Mouse (Mus musculus): Measurements from ENCODE around the gene Arhgef18. TPM values are rescaled to one million over a fixed set of nuclear protein-coding genes. Genes with fewer than 3 reads are reported as not detected.
A peak's percentile ranks its signal among the peaks of the same experiment; 100 is the strongest.

Gene Arhgef18
- polyA plus RNA-seq, 1 experiment from 2014 or later = 11.1 TPM

- 82% methylated on average over 5 of the region's 5 CpGs for WGBS
- Histone ChIP-seq H3K27me3 (no peaks in the 10 kb centered on the region), H3K4me1 (0 out of 2 replicates have a peak, but pooled peaks cover 2% of the 10 kb centered on the region), H3K9me3 (replicated peaks) (0 out of 2 replicates have a peak, but pooled peaks cover 6% of the 10 kb centered on the region), H3K27ac (no peak overlapping the region), H3K36me3 (ENCODE audit: poor library complexity, severe bottlenecking) (no peaks in the 10 kb centered on the region), H3K4me2 (no peak overlapping the region), H3K9ac (no peak overlapping the region), H3K4me3 (no peak overlapping the region)
- no peak for ATAC-seq
These were observed 25.7 kb upstream of the Arhgef18 start for GRCm38 (mm10) chr8:3367086-3367485.

- WGBS = 79% methylated on average over 1 of the region's 1 CpGs
- Histone ChIP-seq H3K4me1 (0 out of 2 replicates have a peak, but pooled peaks cover 2% of the 10 kb centered on the region), H3K36me3 (ENCODE audit: poor library complexity, severe bottlenecking) (no peaks in the 10 kb centered on the region), H3K9me3 (replicated peaks) (0 out of 2 replicates have a peak, but pooled peaks cover 6% of the 10 kb centered on the region), H3K27me3 (no peaks in the 10 kb centered on the region), H3K27ac (no peak overlapping the region), H3K4me2 (no peak overlapping the region), H3K9ac (no peak overlapping the region), H3K4me3 (no peak overlapping the region)
- no peak for ATAC-seq
These were observed 24.7 kb upstream of the Arhgef18 start for GRCm38 (mm10) chr8:3368091-3368490.

GRCm38 (mm10) chr8:3375748-3376147 lies 17.1 kb upstream of the Arhgef18 start:
- Histone ChIP-seq H3K4me3 (no peak overlapping the region), H3K9ac (no peak overlapping the region), H3K4me1 (no peaks in the 10 kb centered on the region), H3K27ac (no peak overlapping the region), H3K9me3 (replicated peaks) (no peaks in the 10 kb centered on the region), H3K27me3 (no peaks in the 10 kb centered on the region), H3K36me3 (ENCODE audit: poor library complexity, severe bottlenecking) (no peaks in the 10 kb centered on the region), H3K4me2 (no peak overlapping the region)
- ATAC-seq = no peak

- no peaks in the 10 kb centered on the region for H3K27me3 ChIP-seq
- H3K4me3 ChIP-seq = no peak overlapping the region
- H3K4me1 ChIP-seq = no peaks in the 10 kb centered on the region
- H3K4me2 ChIP-seq = no peak overlapping the region
- H3K27ac ChIP-seq = no peak overlapping the region
- 62% methylated on average over 11 of the region's 11 CpGs for WGBS
- no peak for ATAC-seq
- no peaks in the 10 kb centered on the region for H3K9me3 ChIP-seq (replicated peaks)
- H3K36me3 ChIP-seq (ENCODE audit: poor library complexity, severe bottlenecking) = no peaks in the 10 kb centered on the region
- H3K9ac ChIP-seq = no peak overlapping the region
These were observed 16.0 kb upstream of the Arhgef18 start for GRCm38 (mm10) chr8:3376641-3377274.

- Histone ChIP-seq H3K9ac (no peak overlapping the region), H3K27ac (no peak overlapping the region), H3K27me3 (no peaks in the 10 kb centered on the region), H3K4me1 (peaks cover 2% of the 10 kb centered on the region), H3K4me3 (no peak overlapping the region), H3K4me2 (no peak overlapping the region), H3K9me3 (replicated peaks) (no peaks in the 10 kb centered on the region), H3K36me3 (ENCODE audit: poor library complexity, severe bottlenecking) (no peaks in the 10 kb centered on the region)
- peak; percentile 45 for ATAC-seq
- WGBS = 44% methylated on average over 6 of the region's 6 CpGs
These were observed 5.5 kb upstream of the Arhgef18 start for GRCm38 (mm10) chr8:3387286-3387685.

- H3K4me3 ChIP-seq = no peak overlapping the region
- H3K27me3 ChIP-seq = no peaks in the 10 kb centered on the region
- no peak for ATAC-seq
- H3K36me3 ChIP-seq (ENCODE audit: poor library complexity, severe bottlenecking) = no peaks in the 10 kb centered on the region
- H3K9me3 ChIP-seq (replicated peaks) = no peaks in the 10 kb centered on the region
- H3K27ac ChIP-seq = no peak overlapping the region
- no peak overlapping the region for H3K4me2 ChIP-seq
- no peak overlapping the region for H3K9ac ChIP-seq
- H3K4me1 ChIP-seq = peaks cover 10% of the 10 kb centered on the region
- 72% methylated on average over 9 of the region's 9 CpGs for WGBS
These were observed 4.0 kb upstream of the Arhgef18 start for GRCm38 (mm10) chr8:3388591-3389338.

- peaks cover 18% of the 10 kb centered on the region for H3K4me1 ChIP-seq
- 100% methylated on average over 1 of the region's 1 CpGs for WGBS
These were observed 3.3 kb upstream of the Arhgef18 start for GRCm38 (mm10) chr8:3389506-3389905.

GRCm38 (mm10) chr8:3392293-3392692 lies 513 bp upstream of the Arhgef18 start:
- no peak for ATAC-seq
- peak overlapping the region; percentile 74 for H3K4me3 ChIP-seq
- peak overlapping the region; percentile 86 for H3K4me2 ChIP-seq
- H3K4me1 ChIP-seq = peaks cover 28% of the 10 kb centered on the region
- peak overlapping the region; percentile 82 for H3K9ac ChIP-seq
- H3K27ac ChIP-seq = no peak overlapping the region
- no peaks in the 10 kb centered on the region for H3K27me3 ChIP-seq
- WGBS = 57% methylated on average over 4 of the region's 4 CpGs
- peaks cover 9% of the 10 kb centered on the region; the same call in 1 of the 2 replicates for H3K36me3 ChIP-seq (ENCODE audit: poor library complexity, severe bottlenecking)
- H3K9me3 ChIP-seq (replicated peaks) = no peaks in the 10 kb centered on the region

More at GRCm38 (mm10) chr8:3389506-3389905, 3.3 kb upstream of the Arhgef18 start:
- no peak for ATAC-seq
- no peaks in the 10 kb centered on the region for H3K27me3 ChIP-seq
- H3K36me3 ChIP-seq (ENCODE audit: poor library complexity, severe bottlenecking) = no peaks in the 10 kb centered on the region
- H3K4me3 ChIP-seq = no peak overlapping the region
- no peaks in the 10 kb centered on the region for H3K9me3 ChIP-seq (replicated peaks)
- no peak overlapping the region for H3K9ac ChIP-seq
- no peak overlapping the region for H3K27ac ChIP-seq
- H3K4me2 ChIP-seq = no peak overlapping the region

- H3K27me3 ChIP-seq = no peaks in the 10 kb centered on the region
- peak overlapping the region; percentile 86 for H3K4me2 ChIP-seq
- peak overlapping the region; percentile 45; the same call in 1 of the 2 replicates for H3K9ac ChIP-seq
- H3K27ac ChIP-seq = no peak overlapping the region
- no peaks in the 10 kb centered on the region for H3K9me3 ChIP-seq (replicated peaks)
- ATAC-seq = no peak
- 9% methylated on average over 6 of the region's 6 CpGs for WGBS
- H3K36me3 ChIP-seq (ENCODE audit: poor library complexity, severe bottlenecking) = peaks cover 10% of the 10 kb centered on the region; the same call in 1 of the 2 replicates
- H3K4me3 ChIP-seq = peak overlapping the region; percentile 8; the same call in 1 of the 2 replicates
- peaks cover 28% of the 10 kb centered on the region for H3K4me1 ChIP-seq
These were observed 1.8 kb downstream of the Arhgef18 start for GRCm38 (mm10) chr8:3394600-3394999.

- Histone ChIP-seq H3K9me3 (replicated peaks) (no peaks in the 10 kb centered on the region), H3K4me3 (peak overlapping the region; percentile 8; the same call in 1 of the 2 replicates), H3K4me2 (peak overlapping the region; percentile 86), H3K27me3 (no peaks in the 10 kb centered on the region), H3K36me3 (ENCODE audit: poor library complexity, severe bottlenecking) (peaks cover 10% of the 10 kb centered on the region; the same call in 1 of the 2 replicates), H3K27ac (peak overlapping the region; percentile 58), H3K4me1 (peaks cover 28% of the 10 kb centered on the region), H3K9ac (peak overlapping the region; percentile 45)
- 8% methylated on average over 4 of the region's 4 CpGs for WGBS
- ATAC-seq = no peak
These were observed 2.4 kb downstream of the Arhgef18 start for GRCm38 (mm10) chr8:3395246-3395645.

GRCm38 (mm10) chr8:3397597-3397996 lies 4.8 kb downstream of the Arhgef18 start:
- no peak for ATAC-seq
- H3K9ac ChIP-seq = no peak overlapping the region
- H3K27ac ChIP-seq = no peak overlapping the region
- no peak overlapping the region for H3K4me3 ChIP-seq
- H3K9me3 ChIP-seq (replicated peaks) = no peaks in the 10 kb centered on the region
- H3K36me3 ChIP-seq (ENCODE audit: poor library complexity, severe bottlenecking) = peaks cover 20% of the 10 kb centered on the region
- H3K4me2 ChIP-seq = no peak overlapping the region
- peaks cover 22% of the 10 kb centered on the region for H3K4me1 ChIP-seq
- WGBS = 92% methylated on average over 3 of the region's 3 CpGs
- no peaks in the 10 kb centered on the region for H3K27me3 ChIP-seq

GRCm38 (mm10) chr8:3400509-3400908 lies 7.7 kb downstream of the Arhgef18 start:
- no peak overlapping the region for H3K4me3 ChIP-seq
- no peak overlapping the region for H3K9ac ChIP-seq
- WGBS = 23% methylated on average over 2 of the region's 2 CpGs
- H3K27me3 ChIP-seq = no peaks in the 10 kb centered on the region
- H3K36me3 ChIP-seq (ENCODE audit: poor library complexity, severe bottlenecking) = peaks cover 20% of the 10 kb centered on the region
- no peaks in the 10 kb centered on the region for H3K9me3 ChIP-seq (replicated peaks)
- no peak for ATAC-seq
- H3K4me2 ChIP-seq = no peak overlapping the region
- no peak overlapping the region for H3K27ac ChIP-seq
- no peaks in the 10 kb centered on the region for H3K4me1 ChIP-seq

Data from forebrain, embryonic 13.5 days (tissue).